Mouse (Mus musculus): ENCODE data around the gene Yipf3. TPM values are rescaled to one million over a fixed set of nuclear protein-coding genes. Genes with fewer than 3 reads are reported as not detected.
A peak's percentile ranks its signal among the peaks of the same experiment; 100 is the strongest.

Yipf3 gene
- polyA plus RNA-seq, 1 experiment = 292 TPM

DNA sequence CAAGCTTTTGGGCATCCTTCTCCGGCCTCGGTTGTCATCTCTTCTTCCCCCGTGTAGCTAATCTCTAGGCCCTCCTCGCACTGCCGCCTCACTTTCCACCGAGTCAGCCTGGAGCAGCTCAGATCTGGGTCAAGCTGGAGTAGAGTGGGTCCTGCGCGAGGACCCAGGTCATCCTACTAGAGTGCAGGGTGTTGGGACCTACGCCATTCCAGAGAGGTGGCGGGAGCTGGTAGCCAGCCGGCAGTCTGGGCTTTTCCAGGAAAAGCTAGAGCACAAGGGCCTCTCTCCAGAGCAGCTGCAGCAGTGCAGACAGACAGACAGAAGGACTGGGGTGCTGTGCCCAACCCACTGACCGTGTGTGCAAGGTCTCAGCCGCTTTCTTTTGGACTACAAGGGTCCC, 5.6 kb upstream of the Yipf3 start:
- WGBS = 95% methylated on average over 13 of the region's 13 CpGs
- Histone ChIP-seq H3K4me1 (replicated peaks; ENCODE audit: control insufficient read depth, insufficient read depth, low read length) (peaks cover 6% of the 10 kb centered on the region), H3K36me3 (ENCODE audit: control insufficient read depth, insufficient read depth, low read length) (peaks cover 58% of the 10 kb centered on the region)

DNA sequence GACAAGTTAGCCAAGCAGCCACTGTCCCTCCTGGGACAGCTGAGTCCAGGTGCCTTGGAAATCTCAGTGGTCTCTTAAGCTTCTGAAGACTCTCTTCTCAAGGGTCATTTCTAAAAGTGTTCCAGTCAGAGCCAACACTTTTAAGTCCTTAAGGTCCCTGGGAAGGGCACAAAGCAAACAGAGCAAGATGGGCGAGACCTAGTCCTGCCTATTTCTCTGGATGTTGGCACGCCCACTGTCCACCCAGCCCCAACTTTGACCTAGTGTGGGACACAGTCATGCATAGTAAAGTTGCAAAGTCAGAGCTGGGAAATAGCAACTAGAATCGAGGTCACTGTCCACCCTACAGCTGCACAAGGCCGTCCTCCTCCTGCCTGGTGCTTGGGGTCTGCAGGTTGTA, 4.9 kb upstream of the Yipf3 start:
- DNase-seq = no peak
- H3K27me3 ChIP-seq (ENCODE audit: control insufficient read depth, insufficient read depth, low read length) = no peaks in the 10 kb centered on the region
- peaks cover 58% of the 10 kb centered on the region for H3K36me3 ChIP-seq (ENCODE audit: control insufficient read depth, insufficient read depth, low read length)
- no peak overlapping the region for H3K27ac ChIP-seq (ENCODE audit: control insufficient read depth, insufficient read depth, low read length)
- no peak overlapping the region for H3K4me3 ChIP-seq (ENCODE audit: control insufficient read depth, insufficient read depth, low read length)
- no peak for TF ChIP-seq CTCF (IDR thresholded peaks at IDR 0.05; ENCODE audit: borderline replicate concordance, control insufficient read depth, extremely low read depth, insufficient read depth, low read length, poor library complexity)
- TF ChIP-seq POLR2A (IDR thresholded peaks at IDR 0.05; ENCODE audit: control insufficient read depth, extremely low read depth, insufficient read depth, low read length, poor library complexity) = no peak
- H3K4me1 ChIP-seq (replicated peaks; ENCODE audit: control insufficient read depth, insufficient read depth, low read length) = peaks cover 9% of the 10 kb centered on the region
- WGBS = 89% methylated on average over 4 of the region's 4 CpGs

More for the DNA sequence above, 5.6 kb upstream of the Yipf3 start:
- no peak for TF ChIP-seq CTCF (IDR thresholded peaks at IDR 0.05; ENCODE audit: borderline replicate concordance, control insufficient read depth, extremely low read depth, insufficient read depth, low read length, poor library complexity)
- TF ChIP-seq POLR2A (IDR thresholded peaks at IDR 0.05; ENCODE audit: control insufficient read depth, extremely low read depth, insufficient read depth, low read length, poor library complexity) = no peak
- Histone ChIP-seq H3K27ac (ENCODE audit: control insufficient read depth, insufficient read depth, low read length) (no peak overlapping the region), H3K4me3 (ENCODE audit: control insufficient read depth, insufficient read depth, low read length) (no peak overlapping the region), H3K27me3 (ENCODE audit: control insufficient read depth, insufficient read depth, low read length) (no peaks in the 10 kb centered on the region)
- DNase-seq = no peak

GRCm38 (mm10) chr17:46243624-46244023, 4.3 kb upstream of the Yipf3 start:
- TF ChIP-seq POLR2A (IDR thresholded peaks at IDR 0.05; ENCODE audit: control insufficient read depth, extremely low read depth, insufficient read depth, low read length, poor library complexity) = no peak
- TF ChIP-seq CTCF (IDR thresholded peaks at IDR 0.05; ENCODE audit: borderline replicate concordance, control insufficient read depth, extremely low read depth, insufficient read depth, low read length, poor library complexity) = no peak
- no peak for DNase-seq
- H3K27ac ChIP-seq (ENCODE audit: control insufficient read depth, insufficient read depth, low read length) = no peak overlapping the region
- H3K4me1 ChIP-seq (replicated peaks; ENCODE audit: control insufficient read depth, insufficient read depth, low read length) = peaks cover 11% of the 10 kb centered on the region
- H3K4me3 ChIP-seq (ENCODE audit: control insufficient read depth, insufficient read depth, low read length) = no peak overlapping the region
- no peaks in the 10 kb centered on the region for H3K27me3 ChIP-seq (ENCODE audit: control insufficient read depth, insufficient read depth, low read length)
- peaks cover 57% of the 10 kb centered on the region for H3K36me3 ChIP-seq (ENCODE audit: control insufficient read depth, insufficient read depth, low read length)
- WGBS = 97% methylated on average over 2 of the region's 2 CpGs

GRCm38 (mm10) chr17:46244579-46244978, 3.3 kb upstream of the Yipf3 start:
- Histone ChIP-seq H3K36me3 (ENCODE audit: control insufficient read depth, insufficient read depth, low read length) (peaks cover 48% of the 10 kb centered on the region), H3K4me3 (ENCODE audit: control insufficient read depth, insufficient read depth, low read length) (no peak overlapping the region), H3K27ac (ENCODE audit: control insufficient read depth, insufficient read depth, low read length) (no peak overlapping the region), H3K4me1 (replicated peaks; ENCODE audit: control insufficient read depth, insufficient read depth, low read length) (peaks cover 19% of the 10 kb centered on the region), H3K27me3 (ENCODE audit: control insufficient read depth, insufficient read depth, low read length) (no peaks in the 10 kb centered on the region)
- DNase-seq = no peak
- no peak for TF ChIP-seq CTCF (IDR thresholded peaks at IDR 0.05; ENCODE audit: borderline replicate concordance, control insufficient read depth, extremely low read depth, insufficient read depth, low read length, poor library complexity)
- TF ChIP-seq POLR2A (IDR thresholded peaks at IDR 0.05; ENCODE audit: control insufficient read depth, extremely low read depth, insufficient read depth, low read length, poor library complexity) = no peak
- WGBS = 94% methylated on average over 10 of the region's 10 CpGs

DNA sequence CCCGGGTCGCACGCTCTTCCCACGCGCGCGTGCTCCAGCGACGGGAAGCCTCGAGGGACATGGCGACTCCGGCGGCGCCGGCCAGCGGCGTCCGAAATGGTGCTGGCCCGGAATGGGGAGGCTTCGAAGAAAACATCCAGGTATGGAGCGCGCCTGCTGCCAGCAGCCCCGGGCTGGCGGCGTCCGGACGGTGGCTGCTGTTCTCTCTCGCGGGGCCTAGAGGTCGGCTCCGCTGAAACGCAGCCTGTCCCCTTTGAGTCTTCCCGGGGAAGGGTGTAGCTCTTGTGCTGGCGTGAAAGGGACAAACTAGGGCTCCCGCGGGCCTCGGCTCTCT, 276 bp downstream of the Yipf3 start:
- H3K4me3 ChIP-seq (ENCODE audit: control insufficient read depth, insufficient read depth, low read length) = peak overlapping the region; percentile 98
- DNase-seq = no peak
- H3K27me3 ChIP-seq (ENCODE audit: control insufficient read depth, insufficient read depth, low read length) = no peaks in the 10 kb centered on the region
- peak overlapping the region; percentile 11; the same call in 1 of the 2 replicates for H3K27ac ChIP-seq (ENCODE audit: control insufficient read depth, insufficient read depth, low read length)
- peaks cover 20% of the 10 kb centered on the region for H3K4me1 ChIP-seq (replicated peaks; ENCODE audit: control insufficient read depth, insufficient read depth, low read length)
- under 1% methylated on average over 37 of the region's 37 CpGs for WGBS
- peaks cover 45% of the 10 kb centered on the region for H3K36me3 ChIP-seq (ENCODE audit: control insufficient read depth, insufficient read depth, low read length)
- TF ChIP-seq CTCF (IDR thresholded peaks at IDR 0.05; ENCODE audit: borderline replicate concordance, control insufficient read depth, extremely low read depth, insufficient read depth, low read length, poor library complexity) (peak; percentile 56; the same call in 1 of the 2 replicates), POLR2A (IDR thresholded peaks at IDR 0.05; ENCODE audit: control insufficient read depth, extremely low read depth, insufficient read depth, low read length, poor library complexity) (no peak; the same call in 1 of the 2 replicates)

GRCm38 (mm10) chr17:46251174-46251573, 3.3 kb downstream of the Yipf3 start:
- Histone ChIP-seq H3K27ac (ENCODE audit: control insufficient read depth, insufficient read depth, low read length) (no peak overlapping the region), H3K4me3 (ENCODE audit: control insufficient read depth, insufficient read depth, low read length) (no peak overlapping the region), H3K4me1 (replicated peaks; ENCODE audit: control insufficient read depth, insufficient read depth, low read length) (peaks cover 30% of the 10 kb centered on the region), H3K27me3 (ENCODE audit: control insufficient read depth, insufficient read depth, low read length) (peaks cover 6% of the 10 kb centered on the region; the same call in 1 of the 2 replicates), H3K36me3 (ENCODE audit: control insufficient read depth, insufficient read depth, low read length) (peaks cover 24% of the 10 kb centered on the region)
- WGBS = 83% methylated on average over 7 of the region's 7 CpGs
- TF ChIP-seq CTCF (IDR thresholded peaks at IDR 0.05; ENCODE audit: borderline replicate concordance, control insufficient read depth, extremely low read depth, insufficient read depth, low read length, poor library complexity) (no peak), POLR2A (IDR thresholded peaks at IDR 0.05; ENCODE audit: control insufficient read depth, extremely low read depth, insufficient read depth, low read length, poor library complexity) (no peak)
- peak; percentile 40 for DNase-seq
